Mouse (Mus musculus) ES-E14 (cell line): Measurements from ENCODE around the gene Txn1. TPM values are rescaled to one million over a fixed set of nuclear protein-coding genes. Genes with fewer than 3 reads are reported as not detected.

ENCODE experiments used
- DNase-seq: peaks from one replicate; pipeline ENCODE4 v3.0.0-alpha.2; 2013; ENCODE audit warnings: low read depth, low spot score
- H3K27ac ChIP-seq: 2 replicates; pipeline ENCODE4 v1.5.1; 2012; ENCODE audit warnings: low read depth, mild to moderate bottlenecking, low read length, moderate library complexity, mixed read lengths; ENCODE audit not compliant: poor library complexity, insufficient read depth, severe bottlenecking
- H3K36me3 ChIP-seq: 2 replicates; pipeline ENCODE4 v1.6.1; 2012; ENCODE audit warnings: mild to moderate bottlenecking, low read length, moderate library complexity, mixed read lengths; ENCODE audit not compliant: control insufficient read depth, poor library complexity, insufficient read depth, severe bottlenecking
- H3K4me1 ChIP-seq, 2 experiments: fragments of 150-350 bp in 1 of 2; sonication (generic) in 1 of 2; 2 replicates each; pipeline ENCODE4 v1.6.1; 2012; ENCODE audit warnings: low read length in 2 of 2, mild to moderate bottlenecking in 1 of 2, mixed read lengths in 1 of 2; ENCODE audit not compliant: control insufficient read depth in 2 of 2, insufficient read depth in 2 of 2, poor library complexity in 1 of 2
- H3K4me3 ChIP-seq, 2 experiments: fragments of 150-350 bp in 1 of 2; sonication (generic) in 1 of 2; 2 replicates each; pipeline ENCODE4 v1.5.1; 2012; ENCODE audit warnings: low read length in 2 of 2, low read depth in 1 of 2, mild to moderate bottlenecking in 1 of 2, mixed read lengths in 1 of 2; ENCODE audit not compliant: insufficient read depth in 1 of 2, poor library complexity in 1 of 2, severe bottlenecking in 1 of 2
- H3K9ac ChIP-seq: 2 replicates; pipeline ENCODE4 v1.6.1; 2012; ENCODE audit warnings: low read depth, mild to moderate bottlenecking, low read length, mixed read lengths; ENCODE audit not compliant: poor library complexity, insufficient read depth, severe bottlenecking
- H3K9me3 ChIP-seq: fragments of 150-350 bp; sonication (generic); 2 replicates; pipeline ENCODE4 v1.6.1; 2012; ENCODE audit warnings: low read depth, mild to moderate bottlenecking, low read length; ENCODE audit not compliant: control insufficient read depth, insufficient read depth
- CHD2 ChIP-seq: IDR thresholded peaks from 2 replicates; pipeline ENCODE4 v1.6.1; 2014; ENCODE audit warnings: mild to moderate bottlenecking, low read depth, low read length, inconsistent platforms
- HCFC1 ChIP-seq: IDR thresholded peaks from 2 replicates; pipeline ENCODE4 v1.6.1; 2012; ENCODE audit warnings: low read length, inconsistent platforms, borderline replicate concordance; ENCODE audit not compliant: insufficient read depth
- MAFK ChIP-seq: IDR thresholded peaks from 2 replicates; pipeline ENCODE4 v1.6.1; 2014; ENCODE audit warnings: mild to moderate bottlenecking, low read depth, low read length, inconsistent platforms; ENCODE audit not compliant: insufficient read depth
- ZC3H11A ChIP-seq: IDR thresholded peaks from 2 replicates; pipeline ENCODE4 v1.6.1; 2012; ENCODE audit warnings: low read depth, mild to moderate bottlenecking, inconsistent platforms, low read length, borderline replicate concordance
- ZNF384 ChIP-seq: IDR thresholded peaks from 2 replicates; pipeline ENCODE4 v1.6.1; 2012; ENCODE audit warnings: low read depth, low read length, inconsistent platforms
- in situ Hi-C, 2 experiments: fragments of 600-800 bp; cut with MboI; formaldehyde crosslinking; loops; one replicate each; pipeline ENCODE4 v1.15.1; 2025; ENCODE audit warnings: low sequenced_read_pairs in 2 of 2, inconsistent platforms in 1 of 2; ENCODE audit not compliant: unreplicated experiment in 2 of 2
- total RNA-seq: library from RNA; depleted of rRNA; stranded (reverse); fragments of 300-350 nt; gene quantifications from 2 replicates; pipeline ENCODE4 v1.2.3, GENCODE M21; 2012

Gene Txn1
- total RNA-seq, 1 experiment: 401 TPM

- TF ChIP-seq ZNF384 (no peak), CHD2 (no peak), ZC3H11A (no peak), HCFC1 (no peak), MAFK (no peak)
- in situ Hi-C loops: no loop called here
- no peak for DNase-seq
- no peak overlapping the region for H3K4me3 ChIP-seq
- peaks cover 3 to 7% of the 10 kb centered on the region in 2 experiments; a peak in 2 of 4 replicates for H3K4me1 ChIP-seq
- no peaks in the 10 kb centered on the region for H3K9me3 ChIP-seq
- no peak overlapping the region for H3K27ac ChIP-seq
- H3K36me3 ChIP-seq: no peaks in the 10 kb centered on the region
- H3K9ac ChIP-seq: no peak overlapping the region
These were observed 18.9 kb downstream of the Txn1 start for GRCm38 (mm10) chr4:57937292-57937691.

GRCm38 (mm10) chr4:57934181-57934580 is 22.0 kb downstream of the Txn1 start:
- DNase-seq: no peak
- Histone ChIP-seq H3K27ac (no peak overlapping the region), H3K9me3 (no peaks in the 10 kb centered on the region), H3K9ac (no peak overlapping the region), H3K4me1 (peaks cover 3 to 7% of the 10 kb centered on the region in 2 experiments; a peak in 2 of 4 replicates), H3K36me3 (no peaks in the 10 kb centered on the region), H3K4me3 (no peak overlapping the region)
- TF ChIP-seq ZC3H11A: no peak
- TF ChIP-seq ZNF384: no peak
- no peak for TF ChIP-seq HCFC1
- TF ChIP-seq CHD2: no peak
- 0 out of 2 replicates have a peak, but pooled peaks have one; percentile 18 for TF ChIP-seq MAFK
- in situ Hi-C loops: no loop called here

- H3K4me1 ChIP-seq: peaks cover 2 to 3% of the 10 kb centered on the region in 2 experiments; a peak in 2 of 4 replicates
- TF ChIP-seq HCFC1: no peak
- H3K4me3 ChIP-seq: no peak overlapping the region
- no peak for DNase-seq
- no peak overlapping the region for H3K27ac ChIP-seq
- no peak overlapping the region for H3K9ac ChIP-seq
- no peaks in the 10 kb centered on the region for H3K9me3 ChIP-seq
- in situ Hi-C loops: no loop called here
- no peaks in the 10 kb centered on the region for H3K36me3 ChIP-seq
These were observed 25.5 kb downstream of the Txn1 start for GRCm38 (mm10) chr4:57930559-57931170.

- Histone ChIP-seq H3K4me1 (peaks cover 0 to 5% of the 10 kb centered on the region in 2 experiments; a peak in 2 of 4 replicates), H3K9ac (no peak overlapping the region), H3K4me3 (no peak overlapping the region), H3K9me3 (no peaks in the 10 kb centered on the region), H3K27ac (no peak overlapping the region), H3K36me3 (no peaks in the 10 kb centered on the region)
- DNase-seq: peak; percentile 44
- in situ Hi-C loops: no loop called here
- TF ChIP-seq HCFC1: no peak
- no peak for TF ChIP-seq ZNF384
- no peak for TF ChIP-seq CHD2
- no peak for TF ChIP-seq MAFK
- TF ChIP-seq ZC3H11A: no peak
These were observed 28.6 kb downstream of the Txn1 start for GRCm38 (mm10) chr4:57927464-57928205.
